7 mouse cellular contexts compared by ENCODE assay signal in genomic region chr12:84038691-84039111, GRCm38 (mm10). TPM values are rescaled to one million over a fixed set of nuclear protein-coding genes. Genes with fewer than 3 reads are reported as not detected.
DNase-seq lines count a peak whose midpoint lies in the region; ATAC-seq and TF ChIP-seq lines count a peak whose summit lies in the region.
"Not testable (repeated sequence)": the region's sequence is repeated elsewhere in the genome, so short reads cannot be mapped to it uniquely, and the experiment has no call there.

TSS of gene Gm49366 (plus strand) at chr12:84038935.

- TF ChIP-seq CTCF in embryonic fibroblast, embryonic 13.5 days (IDR thresholded peaks at IDR 0.05; ENCODE audit: borderline replicate concordance, insufficient read depth, low read length); kidney, adult 2 months (conservative IDR thresholded peaks at IDR 0.05; ENCODE audit: insufficient read depth, insufficient read length, low read depth, low read length): not testable (repeated sequence)

- not testable (repeated sequence) for ATAC-seq in heart, embryonic 14.5 days (ENCODE audit: insufficient number of reproducible peaks, insufficient read depth, low FRiP score, low read depth); limb, embryonic 12.5 days (ENCODE audit: insufficient number of reproducible peaks, insufficient read depth, low FRiP score, low TSS enrichment, low read depth)

- H3K36me3 ChIP-seq in heart, embryonic 14.5 days (ENCODE audit: control insufficient read depth, insufficient read depth, low read length); kidney, adult 2 months (ENCODE audit: control insufficient read depth, insufficient read depth, low read length); limb, embryonic 12.5 days; macrophage (ENCODE audit: inconsistent target): not testable (repeated sequence)

- H3K4me3 ChIP-seq in brown adipose tissue, adult 24 weeks (ENCODE audit: insufficient read depth, low read depth, low read length) = peak within 1 kb of the TSS; percentile 68
- H3K4me3 ChIP-seq in embryonic fibroblast, embryonic 13.5 days (ENCODE audit: insufficient read depth, low read length) = peak within 1 kb of the TSS; percentile 12
- H3K4me3 ChIP-seq in heart, embryonic 14.5 days (ENCODE audit: control insufficient read depth in 1 of 2, insufficient read depth in 1 of 2, low read depth in 1 of 2, low read length in 2 of 2) = peak within 1 kb of the TSS; percentile 41 to 49
- H3K4me3 ChIP-seq in kidney, adult 2 months (ENCODE audit: insufficient read depth, low read depth, low read length) = peak within 1 kb of the TSS; percentile 72
- H3K4me3 ChIP-seq in limb, embryonic 12.5 days (replicated peaks) = peak within 1 kb of the TSS; percentile 46
- H3K4me3 ChIP-seq in macrophage (ENCODE audit: inconsistent target) = peak within 1 kb of the TSS; percentile 0; the same call in 1 of the 2 replicates

- peak within 1 kb of the TSS; percentile 52 for H3K27ac ChIP-seq in brown adipose tissue, adult 24 weeks (replicated peaks; ENCODE audit: low read depth, low read length)
- not testable (repeated sequence) for H3K27ac ChIP-seq in embryonic fibroblast, embryonic 13.5 days (ENCODE audit: insufficient read depth, low read length); heart, embryonic 14.5 days (replicated peaks in 1 of 2; ENCODE audit: control insufficient read depth in 1 of 2, insufficient read depth in 1 of 2, low read depth in 2 of 2, low read length in 2 of 2); limb, embryonic 12.5 days; macrophage
- peak within 1 kb of the TSS; percentile 82 for H3K27ac ChIP-seq in kidney, adult 2 months (ENCODE audit: insufficient read depth, low read depth, low read length)

- not testable (repeated sequence) for H3K27me3 ChIP-seq in heart, embryonic 14.5 days (ENCODE audit: control insufficient read depth, insufficient read depth, low read length); kidney, adult 2 months (replicated peaks; ENCODE audit: control insufficient read depth, insufficient read depth, low read length); limb, embryonic 12.5 days

- not testable (repeated sequence) for H3K79me2 ChIP-seq in macrophage (ENCODE audit: inconsistent target)

- not testable (repeated sequence) for TF ChIP-seq POLR2A in embryonic fibroblast, embryonic 13.5 days (IDR thresholded peaks at IDR 0.05; ENCODE audit: low read depth, low read length); kidney, adult 2 months (IDR thresholded peaks at IDR 0.05; ENCODE audit: low read depth, low read length)

- peak; percentile 77 for DNase-seq in kidney, adult 2 months
- DNase-seq in right cerebral cortex, postnatal 10 days (ENCODE audit: low spot score in 2 of 2) = peak; percentile 35 to 38

- H3K4me1 ChIP-seq in brown adipose tissue, adult 24 weeks (ENCODE audit: control insufficient read depth, insufficient read depth, insufficient read length, low read length); embryonic fibroblast, embryonic 13.5 days (ENCODE audit: control insufficient read depth, insufficient read depth, low read length); heart, embryonic 14.5 days (ENCODE audit: control insufficient read depth in 2 of 2, insufficient read depth in 2 of 2, low read length in 2 of 2); limb, embryonic 12.5 days (replicated peaks): not testable (repeated sequence)
- H3K4me1 ChIP-seq in kidney, adult 2 months (ENCODE audit: control insufficient read depth, insufficient read depth, low read length) = peaks cover 17% of the 10 kb centered on the region; the same call in 1 of the 2 replicates

- peak within 1 kb of the TSS; percentile 68 for H3K9ac ChIP-seq in heart, embryonic 14.5 days (ENCODE audit: low read length)
- peak within 1 kb of the TSS; percentile 54 for H3K9ac ChIP-seq in limb, embryonic 12.5 days (replicated peaks)

- not testable (repeated sequence) for H3K9me3 ChIP-seq in heart, embryonic 14.5 days (ENCODE audit: control insufficient read depth, low read length)
- H3K9me3 ChIP-seq in limb, embryonic 12.5 days = peaks cover 16% of the 10 kb centered on the region; the same call in 1 of the 2 replicates

- peak within 1 kb of the TSS; percentile 73 for H3K4me2 ChIP-seq in heart, embryonic 14.5 days (ENCODE audit: low read length)
- H3K4me2 ChIP-seq in limb, embryonic 12.5 days = peak within 1 kb of the TSS; percentile 69

- WGBS in heart, embryonic 14.5 days = 3% methylated on average over 39 of the region's 39 CpGs
- 3% methylated on average over 39 of the region's 39 CpGs for WGBS in kidney, adult 2 months
- 4% methylated on average over 39 of the region's 39 CpGs for WGBS in limb, embryonic 12.5 days
- 21% methylated on average over 25 of the region's 39 CpGs for WGBS in macrophage (ENCODE audit: missing documents)

RNA-seq across cellular contexts. Expression of gene Gm49366, which starts in this region (rescaled TPM):
- not detected in 2 replicates for polyA plus RNA-seq in brown adipose tissue, adult 24 weeks (2012; ENCODE audit: insufficient read depth, insufficient read length, missing spikeins)
- not detected in 2 replicates for polyA plus RNA-seq in embryonic fibroblast, embryonic 13.5 days (2011; ENCODE audit: insufficient read length, low read depth, missing spikeins)
- not detected in 2 replicates for polyA plus RNA-seq in heart, embryonic 14.5 days (2014; fragmentation: Nextera tagmentation; extraction: Ambion mirVana)
- polyA plus RNA-seq in kidney, adult 2 months (2012; rRNA removed) = 0.35 TPM in 1 of 2 replicates, not detected in the other
- not detected in 2 replicates for polyA plus RNA-seq in limb, embryonic 12.5 days (2016; fragmentation: Nextera tagmentation; extraction: Ambion mirVana)
- not detected for total RNA-seq in macrophage (2018; cell fraction: chromatin; rRNA removed)
- not detected for total RNA-seq in macrophage (2018; cell fraction: cytosol; rRNA removed)
- not detected for total RNA-seq in macrophage (2018; cell fraction: nucleus; rRNA removed)
- not detected in 3 replicates for polyA plus RNA-seq in macrophage (2018)

Comparison
In these comparisons a context has a peak if more than half of its experiments do, and no peak if none do; other contexts are left out.
1. Peak in DNase-seq, H3K4me3 ChIP-seq and H3K27ac ChIP-seq in kidney, adult 2 months; RNA of the gene not detected or under 1 TPM.
2. H3K4me3 ChIP-seq: peak in every context shown above with its lines; median percentile 72 in kidney, adult 2 months; 68 in brown adipose tissue, adult 24 weeks; 46 in limb, embryonic 12.5 days; 45 in heart, embryonic 14.5 days; 12 in embryonic fibroblast, embryonic 13.5 days; 0 in macrophage.